Mouse (Mus musculus): ENCODE measurements around the gene Tgfbr1. TPM values are rescaled to one million over a fixed set of nuclear protein-coding genes. Genes with fewer than 3 reads are reported as not detected.
A peak's percentile ranks its signal among the peaks of the same experiment; 100 is the strongest.

Gene Tgfbr1
- total and polyA plus RNA-seq, 2 experiments from 2014 or later = 13.9 to 47.5 TPM

DNA sequence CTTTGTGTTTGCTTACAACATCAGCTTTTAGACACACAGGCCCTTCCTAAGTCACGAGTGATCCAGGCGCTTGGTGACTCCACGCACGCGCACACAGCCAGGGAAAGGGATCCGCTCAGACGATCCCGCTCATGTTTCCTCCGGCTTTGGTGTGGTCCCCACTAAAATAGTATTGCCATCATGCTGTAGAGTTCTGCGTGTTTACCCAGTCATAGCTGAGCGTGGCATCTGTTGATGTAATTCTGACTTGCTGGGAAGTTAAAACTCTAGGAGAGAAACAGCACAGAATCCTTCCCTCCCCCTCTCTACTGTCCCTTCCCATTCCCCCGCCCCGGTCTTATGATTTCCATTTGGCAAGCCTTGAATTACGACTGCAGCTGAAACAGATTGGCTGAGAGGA, 40.3 kb upstream of the Tgfbr1 start:
- DNase-seq (peak; percentile 82), ATAC-seq (peak; percentile 92)
- Histone ChIP-seq H3K4me1 (ENCODE audit: insufficient read depth) (peaks cover 3% of the 10 kb centered on the region; the same call in 1 of the 2 replicates), H3K27ac (ENCODE audit: low read depth, low read length) (peak overlapping the region; percentile 52; the same call in 1 of the 2 replicates), H3K4me2 (ENCODE audit: low read depth) (0 out of 2 replicates have a peak overlapping the region, but pooled peaks have one; percentile 13), H3K4me3 (ENCODE audit: low read depth, low read length) (no peak overlapping the region), H3K9ac (no peak overlapping the region), H3K36me3 (ENCODE audit: insufficient read depth) (no peaks in the 10 kb centered on the region), H3K9me3 (ENCODE audit: low read length) (no peaks in the 10 kb centered on the region), H3K27me3 (ENCODE audit: insufficient read depth, low read length) (no peaks in the 10 kb centered on the region)
- WGBS = 55% methylated on average over 14 of the region's 14 CpGs
- no peak for TF ChIP-seq CTCF (IDR thresholded peaks at IDR 0.05; ENCODE audit: low read depth)

DNA sequence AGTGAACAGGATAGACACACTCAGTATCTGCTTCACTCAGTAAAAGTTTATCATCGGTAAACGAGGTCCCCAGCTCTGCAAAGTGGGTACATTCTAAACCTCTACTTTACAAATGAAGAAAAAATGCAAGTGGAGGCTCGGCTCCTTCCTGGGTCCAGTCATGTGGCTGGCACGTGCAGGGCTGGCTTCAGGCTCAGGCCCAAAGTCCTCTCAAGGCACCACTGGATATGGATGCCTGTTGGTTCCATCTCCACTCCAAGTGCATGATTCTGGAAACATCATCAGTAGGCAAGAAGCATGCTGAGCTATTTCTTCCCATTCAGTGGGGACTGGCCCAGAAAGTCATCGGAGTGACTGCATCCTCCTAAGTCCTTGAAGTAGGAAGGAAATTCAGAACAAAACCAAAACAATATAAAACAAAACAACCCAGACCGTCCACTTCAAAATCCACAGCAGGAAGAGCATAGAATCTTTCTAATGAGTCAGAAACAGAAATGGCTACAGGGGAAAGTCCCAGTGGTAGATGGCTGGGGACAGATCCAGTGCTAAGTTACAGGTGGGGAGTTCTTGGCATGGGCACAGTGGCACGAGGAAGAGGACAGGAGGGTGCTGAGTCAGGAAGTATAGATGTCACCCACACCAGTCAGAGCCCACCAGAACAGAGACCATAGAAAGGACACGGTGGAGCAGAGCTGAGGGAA, 39.2 kb upstream of the Tgfbr1 start:
- H3K9ac ChIP-seq = no peak overlapping the region
- no peak overlapping the region for H3K4me2 ChIP-seq (ENCODE audit: low read depth)
- H3K27me3 ChIP-seq (ENCODE audit: insufficient read depth, low read length) = no peaks in the 10 kb centered on the region
- peaks cover 3% of the 10 kb centered on the region; the same call in 1 of the 2 replicates for H3K4me1 ChIP-seq (ENCODE audit: insufficient read depth)
- no peak for TF ChIP-seq CTCF (IDR thresholded peaks at IDR 0.05; ENCODE audit: low read depth)
- no peak for ATAC-seq
- H3K4me3 ChIP-seq (ENCODE audit: low read depth, low read length) = no peak overlapping the region
- no peaks in the 10 kb centered on the region for H3K9me3 ChIP-seq (ENCODE audit: low read length)
- H3K36me3 ChIP-seq (ENCODE audit: insufficient read depth) = no peaks in the 10 kb centered on the region
- no peak overlapping the region for H3K27ac ChIP-seq (ENCODE audit: low read depth, low read length)
- 85% methylated on average over 8 of the region's 8 CpGs for WGBS
- DNase-seq = no peak

DNA sequence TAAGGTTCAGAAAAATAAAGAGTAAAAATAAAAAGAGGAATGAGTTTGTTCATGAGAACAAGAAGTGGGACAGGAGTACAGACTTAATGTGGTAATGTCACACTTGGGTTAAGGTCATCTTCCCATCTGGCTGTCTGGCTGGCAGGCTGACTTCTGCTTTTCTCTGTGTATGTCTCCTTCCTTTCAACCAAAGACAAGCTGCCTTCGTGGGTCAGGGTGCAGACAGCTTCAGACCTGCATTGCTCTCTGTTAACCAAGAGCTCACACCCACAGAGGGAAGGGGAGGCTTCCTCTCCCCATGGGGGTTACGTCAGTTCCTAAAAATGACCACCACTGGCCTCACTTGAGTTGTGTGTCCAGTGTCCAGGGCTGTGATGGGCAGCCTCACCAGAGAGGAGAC, 37.6 kb upstream of the Tgfbr1 start:
- H3K27me3 ChIP-seq (ENCODE audit: insufficient read depth, low read length) = no peaks in the 10 kb centered on the region
- ATAC-seq (no peak), DNase-seq (no peak)
- no peak overlapping the region for H3K4me3 ChIP-seq (ENCODE audit: low read depth, low read length)
- H3K4me1 ChIP-seq (ENCODE audit: insufficient read depth) = peaks cover 3% of the 10 kb centered on the region; the same call in 1 of the 2 replicates
- no peak overlapping the region for H3K9ac ChIP-seq
- H3K4me2 ChIP-seq (ENCODE audit: low read depth) = no peak overlapping the region
- H3K9me3 ChIP-seq (ENCODE audit: low read length) = no peaks in the 10 kb centered on the region
- no peak overlapping the region for H3K27ac ChIP-seq (ENCODE audit: low read depth, low read length)
- H3K36me3 ChIP-seq (ENCODE audit: insufficient read depth) = no peaks in the 10 kb centered on the region
- WGBS = 78% methylated on average over 2 of the region's 2 CpGs
- no peak for TF ChIP-seq CTCF (IDR thresholded peaks at IDR 0.05; ENCODE audit: low read depth)

DNA sequence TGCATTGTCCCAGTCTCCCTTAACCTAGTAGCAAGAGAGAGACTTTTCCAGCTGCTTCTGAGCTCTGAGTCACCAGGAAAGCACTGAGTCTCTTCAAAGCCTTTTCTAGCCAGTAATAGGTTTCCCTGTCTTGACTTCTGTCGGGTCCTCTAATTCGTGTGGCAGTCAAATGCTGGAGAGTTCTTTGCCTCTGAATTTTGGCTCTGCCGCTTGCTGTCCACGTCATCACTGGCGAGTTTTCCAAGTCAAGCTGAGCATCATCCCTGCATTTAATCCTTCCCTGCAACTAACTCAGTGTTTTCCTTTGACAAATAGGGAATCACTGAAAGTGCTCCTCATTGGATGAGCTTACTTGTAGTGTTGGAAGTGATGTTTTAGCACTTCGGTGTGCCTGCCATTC, 36.6 kb upstream of the Tgfbr1 start:
- no peaks in the 10 kb centered on the region for H3K9me3 ChIP-seq (ENCODE audit: low read length)
- DNase-seq (no peak), ATAC-seq (no peak)
- no peak overlapping the region for H3K4me3 ChIP-seq (ENCODE audit: low read depth, low read length)
- H3K27me3 ChIP-seq (ENCODE audit: insufficient read depth, low read length) = no peaks in the 10 kb centered on the region
- WGBS = 66% methylated on average over 6 of the region's 6 CpGs
- H3K9ac ChIP-seq = no peak overlapping the region
- H3K27ac ChIP-seq (ENCODE audit: low read depth, low read length) = no peak overlapping the region
- no peaks in the 10 kb centered on the region for H3K36me3 ChIP-seq (ENCODE audit: insufficient read depth)
- no peak overlapping the region for H3K4me2 ChIP-seq (ENCODE audit: low read depth)
- peaks cover 3% of the 10 kb centered on the region; the same call in 1 of the 2 replicates for H3K4me1 ChIP-seq (ENCODE audit: insufficient read depth)
- TF ChIP-seq CTCF (IDR thresholded peaks at IDR 0.05; ENCODE audit: low read depth) = no peak

DNA sequence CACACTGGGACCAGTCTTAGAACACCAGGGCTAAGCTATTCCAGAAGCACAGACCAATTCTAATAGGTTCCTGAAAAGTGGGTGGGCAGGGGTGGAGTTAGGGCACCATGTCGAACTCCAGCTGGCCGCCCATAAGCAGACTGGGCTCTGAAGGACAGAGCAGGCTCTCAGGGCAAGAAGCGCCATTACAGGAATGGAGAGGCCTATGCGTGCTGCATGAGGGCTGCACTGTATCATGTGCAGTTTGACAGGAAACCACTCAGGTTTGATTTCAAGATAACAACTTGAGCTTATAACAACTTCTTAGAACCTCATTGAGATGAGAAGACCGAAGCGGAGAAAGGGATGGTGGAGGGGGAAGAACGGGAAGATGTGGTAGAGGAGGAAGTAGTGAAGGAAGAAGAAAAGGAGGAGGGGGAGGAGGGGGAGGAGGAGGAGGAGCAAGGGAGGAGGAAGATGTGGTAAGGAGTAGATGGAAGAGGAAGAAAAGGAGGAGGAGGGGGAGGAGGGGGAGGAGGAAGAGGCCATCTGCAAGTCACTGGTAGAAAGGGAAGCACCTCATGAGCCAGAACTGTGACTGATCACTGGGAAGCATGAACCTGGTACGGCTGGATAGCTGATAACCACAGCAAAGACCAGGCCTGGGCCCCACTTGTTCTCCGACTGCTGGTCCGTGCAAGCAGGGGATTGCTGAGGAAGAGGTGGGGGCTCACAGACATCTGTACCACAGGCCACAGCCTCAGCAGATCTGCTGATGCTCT, 33.3 kb upstream of the Tgfbr1 start:
- ATAC-seq (no peak), DNase-seq (no peak)
- Histone ChIP-seq H3K4me3 (ENCODE audit: low read depth, low read length) (no peak overlapping the region), H3K4me1 (ENCODE audit: insufficient read depth) (no peaks in the 10 kb centered on the region), H3K36me3 (ENCODE audit: insufficient read depth) (no peaks in the 10 kb centered on the region), H3K9me3 (ENCODE audit: low read length) (no peaks in the 10 kb centered on the region), H3K9ac (no peak overlapping the region), H3K4me2 (ENCODE audit: low read depth) (no peak overlapping the region), H3K27me3 (ENCODE audit: insufficient read depth, low read length) (no peaks in the 10 kb centered on the region), H3K27ac (ENCODE audit: low read depth, low read length) (no peak overlapping the region)
- no peak for TF ChIP-seq CTCF (IDR thresholded peaks at IDR 0.05; ENCODE audit: low read depth)
- 91% methylated on average over 10 of the region's 10 CpGs for WGBS

DNA sequence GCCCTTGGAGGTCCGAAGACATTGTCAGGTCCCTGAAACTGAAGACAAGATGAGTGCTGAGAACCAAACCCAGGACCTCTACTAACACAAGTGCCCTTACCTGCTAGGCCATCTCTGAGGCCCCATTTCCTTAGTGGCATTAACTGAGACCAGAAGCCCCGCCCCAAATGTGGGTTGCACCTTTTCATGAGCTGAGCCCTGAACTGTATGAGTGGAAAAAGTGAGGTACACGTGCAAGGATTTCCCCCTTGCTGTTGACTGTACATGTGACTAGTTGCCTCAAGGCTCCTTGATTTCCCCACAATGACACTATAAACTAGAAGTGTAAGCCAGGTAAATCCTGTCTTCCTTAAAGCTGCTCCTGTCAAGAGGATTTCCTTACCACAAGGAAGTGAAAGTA, 30.7 kb upstream of the Tgfbr1 start:
- Histone ChIP-seq H3K4me1 (ENCODE audit: insufficient read depth) (no peaks in the 10 kb centered on the region), H3K27ac (ENCODE audit: low read depth, low read length) (no peak overlapping the region), H3K9me3 (ENCODE audit: low read length) (no peaks in the 10 kb centered on the region), H3K9ac (no peak overlapping the region), H3K36me3 (ENCODE audit: insufficient read depth) (no peaks in the 10 kb centered on the region), H3K4me2 (ENCODE audit: low read depth) (no peak overlapping the region), H3K4me3 (ENCODE audit: low read depth, low read length) (no peak overlapping the region), H3K27me3 (ENCODE audit: insufficient read depth, low read length) (no peaks in the 10 kb centered on the region)
- DNase-seq (no peak), ATAC-seq (no peak)
- no peak for TF ChIP-seq CTCF (IDR thresholded peaks at IDR 0.05; ENCODE audit: low read depth)
- WGBS = 78% methylated on average over 3 of the region's 3 CpGs

DNA sequence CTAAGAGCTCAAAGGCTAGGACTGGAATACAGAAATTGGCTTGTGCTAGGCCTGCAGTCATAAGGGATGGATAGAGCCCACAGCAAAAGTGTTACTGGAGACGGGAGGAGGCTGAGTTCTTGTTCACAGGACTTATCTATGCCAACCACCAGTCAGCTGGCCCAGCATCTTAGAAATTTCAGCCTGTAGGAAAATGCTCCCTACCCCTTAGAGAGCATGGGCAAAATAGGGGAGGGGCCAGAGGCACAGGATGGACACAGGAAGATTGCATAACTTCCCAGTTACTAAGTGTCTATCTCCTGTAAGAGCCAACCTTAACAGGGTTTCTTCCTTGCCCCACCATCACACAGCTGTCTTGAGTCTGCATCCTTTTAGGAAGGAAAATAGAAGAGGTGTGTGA, 28.8 kb upstream of the Tgfbr1 start:
- DNase-seq = no peak
- Histone ChIP-seq H3K4me2 (ENCODE audit: low read depth) (no peak overlapping the region), H3K27me3 (ENCODE audit: insufficient read depth, low read length) (no peaks in the 10 kb centered on the region), H3K4me1 (ENCODE audit: insufficient read depth) (no peaks in the 10 kb centered on the region), H3K9me3 (ENCODE audit: low read length) (no peaks in the 10 kb centered on the region), H3K27ac (ENCODE audit: low read depth, low read length) (no peak overlapping the region), H3K36me3 (ENCODE audit: insufficient read depth) (no peaks in the 10 kb centered on the region), H3K9ac (no peak overlapping the region), H3K4me3 (ENCODE audit: low read depth, low read length) (no peak overlapping the region)
- 76% methylated on average over 1 of the region's 1 CpGs for WGBS
- ATAC-seq = no peak
- no peak for TF ChIP-seq CTCF (IDR thresholded peaks at IDR 0.05; ENCODE audit: low read depth)

Measured in forebrain, postnatal 0 days (tissue).